Mouse (Mus musculus) liver, embryonic 14.5 days (tissue): Measurements from ENCODE around the gene Bcat1. TPM values are rescaled to one million over a fixed set of nuclear protein-coding genes. Genes with fewer than 3 reads are reported as not detected.
A peak's percentile ranks its signal among the peaks of the same experiment; 100 is the strongest.

Experiments used
- ATAC-seq: fragments of 200-750 bp; cut with Nextera tagmentation; 2 replicates; pipeline ENCODE4 v1.8.0; 2017; ENCODE audit warnings: moderate number of reproducible peaks, mild to moderate bottlenecking, moderate library complexity; ENCODE audit not compliant: insufficient read depth
- DNase-seq, 3 experiments: peaks; one replicate each; pipeline ENCODE4 v3.0.0-alpha.2; 2012 to 2013; ENCODE audit warnings: low read depth in 3 of 3, low spot score in 3 of 3
- H3K27ac ChIP-seq: fragments of 300-500 bp; sonication (generic); 2 replicates; pipeline ENCODE4 v1.5.1; 2014; ENCODE audit warnings: moderate library complexity, mild to moderate bottlenecking, control low read depth, inconsistent platforms
- H3K27me3 ChIP-seq: fragments of 300-500 bp; sonication (generic); 2 replicates; pipeline ENCODE4 v1.6.1; 2014; ENCODE audit warnings: mild to moderate bottlenecking, low read length, moderate library complexity; ENCODE audit not compliant: control insufficient read depth, insufficient read depth
- H3K36me3 ChIP-seq: fragments of 300-500 bp; sonication (generic); replicated peaks from 2 replicates; pipeline ENCODE4 v1.6.1; 2014; ENCODE audit warnings: low read depth; ENCODE audit not compliant: control insufficient read depth, insufficient read depth
- H3K4me1 ChIP-seq, 2 experiments: fragments of 200-500 bp in 1 of 2; fragments of 300-500 bp in 1 of 2; sonication (generic) in 1 of 2; replicated peaks; 2 replicates each; pipeline ENCODE4 v1.6.1; 2012 to 2014; ENCODE audit warnings: antibody characterized with exemption in 1 of 2, inconsistent platforms in 1 of 2, low read length in 1 of 2; ENCODE audit not compliant: control insufficient read depth in 2 of 2, insufficient read depth in 2 of 2
- H3K4me2 ChIP-seq: fragments of 300-500 bp; sonication (generic); 2 replicates; pipeline ENCODE4 v1.6.1; 2014; ENCODE audit warnings: low read depth, mild to moderate bottlenecking, control low read depth, moderate library complexity
- H3K4me3 ChIP-seq, 2 experiments: fragments of 200-500 bp in 1 of 2; fragments of 300-500 bp in 1 of 2; sonication (generic) in 1 of 2; 2 replicates each; pipeline ENCODE4 v1.5.1; 2012 to 2014; ENCODE audit warnings: low read depth in 2 of 2, low read length in 2 of 2, mild to moderate bottlenecking in 2 of 2, control low read depth in 1 of 2, inconsistent platforms in 1 of 2, moderate library complexity in 1 of 2; ENCODE audit not compliant: insufficient read depth in 1 of 2
- H3K9ac ChIP-seq: fragments of 300-500 bp; sonication (generic); replicated peaks from 2 replicates; pipeline ENCODE4 v1.6.1; 2014; ENCODE audit warnings: mild to moderate bottlenecking, control low read depth, moderate library complexity
- H3K9me3 ChIP-seq: fragments of 300-500 bp; sonication (generic); 2 replicates; pipeline ENCODE4 v1.6.1; 2016; ENCODE audit warnings: low read length, mixed read lengths; ENCODE audit not compliant: control insufficient read depth
- CTCF ChIP-seq: IDR thresholded peaks from 2 replicates; pipeline ENCODE4 v1.5.1; 2016; ENCODE audit warnings: antibody characterized with exemption, low read depth, control low read depth
- EP300 ChIP-seq: IDR thresholded peaks from 2 replicates; pipeline ENCODE4 v1.6.1; 2016; ENCODE audit warnings: antibody characterized with exemption, low read depth
- WGBS: fragments of 180-500 bp; shearing (Covaris S2); extraction: QIAGEN DNeasy Blood & Tissue Kit; methylation state at CpG from one replicate; pipeline ENCODE4 v1.1.7; 2014; ENCODE audit not compliant: insufficient replicate concordance; 5-methylcytosine and 5-hydroxymethylcytosine counted together
- polyA plus RNA-seq, 2 experiments: library from polyadenylated mRNA; depleted of rRNA in 1 of 2; stranded (reverse) in 1 of 2; unstranded in 1 of 2; fragments of >200 nt; fragmentation: Nextera tagmentation in 1 of 2; extraction: Ambion mirVana in 1 of 2; gene quantifications; 2 replicates each; pipeline versions ENCODE4 v1.2.1 to v1.2.3; 2012 to 2014

Gene Bcat1
- polyA plus RNA-seq, 2 experiments: 0.06 to 0.51 TPM

DNA sequence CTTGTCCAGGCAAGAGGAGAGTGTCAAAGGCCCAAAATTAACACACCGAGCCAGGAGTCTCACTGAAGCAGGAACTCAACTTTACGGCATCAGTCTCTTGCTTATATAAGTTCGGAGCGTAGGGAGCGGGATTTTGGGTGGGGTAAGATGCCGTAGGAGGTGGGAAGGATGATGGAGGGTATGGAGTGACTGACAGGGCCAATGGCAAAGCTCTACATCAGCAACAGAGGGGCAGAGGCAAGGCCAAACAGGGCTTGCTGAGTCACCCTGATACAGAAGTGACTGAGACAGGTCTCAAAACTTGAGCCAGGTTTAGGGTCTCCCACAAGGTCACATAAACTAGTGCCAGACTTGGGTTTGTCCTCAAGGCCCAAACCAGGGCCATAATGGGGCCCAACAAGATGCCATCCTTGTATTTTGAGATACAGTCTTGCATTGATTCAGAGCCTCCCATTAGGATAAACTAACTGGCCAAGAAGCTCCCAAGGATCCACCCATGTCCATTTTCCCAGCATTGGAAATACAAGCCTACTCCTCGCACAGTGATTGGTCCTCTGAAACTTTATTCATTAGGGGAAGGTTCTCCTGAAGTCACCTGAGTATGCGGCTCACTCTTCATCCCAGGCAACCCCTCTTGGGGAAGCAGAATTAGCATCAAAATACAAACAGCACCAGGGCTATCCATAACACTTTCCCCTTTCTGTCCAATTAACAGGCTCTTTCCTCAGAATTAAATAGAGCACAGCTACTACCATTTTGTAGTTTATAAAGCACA is 8.5 kb upstream of the Bcat1 start:
- H3K4me1 ChIP-seq: peaks cover 0 to 3% of the 10 kb centered on the region in 2 experiments; a peak in 2 of 4 replicates
- H3K27ac ChIP-seq: no peak overlapping the region
- ATAC-seq: no peak
- H3K9me3 ChIP-seq: no peaks in the 10 kb centered on the region
- H3K9ac ChIP-seq: no peak overlapping the region
- H3K36me3 ChIP-seq: no peaks in the 10 kb centered on the region
- no peak overlapping the region for H3K4me3 ChIP-seq
- WGBS: 79% methylated on average over 8 of the region's 8 CpGs
- no peak for DNase-seq
- TF ChIP-seq EP300: no peak
- no peak for TF ChIP-seq CTCF
- H3K4me2 ChIP-seq: no peak overlapping the region
- H3K27me3 ChIP-seq: no peaks in the 10 kb centered on the region

DNA sequence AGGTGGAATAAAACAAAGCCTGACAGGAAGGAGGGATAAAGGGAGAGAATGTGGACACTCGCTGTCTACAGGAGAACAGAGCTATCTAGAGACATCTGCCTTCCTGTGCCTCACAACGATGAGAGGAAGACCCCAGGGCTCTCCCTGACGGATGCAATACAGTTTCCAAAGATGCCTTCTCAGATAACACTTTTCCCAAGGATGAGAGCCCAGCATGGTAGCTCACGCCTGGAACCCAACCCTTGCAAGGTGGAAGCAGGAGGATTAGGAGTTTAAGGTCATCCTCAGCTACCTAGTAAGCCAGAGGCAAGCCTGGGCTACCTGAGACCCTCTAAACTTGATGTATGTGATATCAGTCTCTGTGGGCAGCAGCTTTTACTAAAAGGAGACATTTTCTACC is 5.7 kb upstream of the Bcat1 start:
- WGBS: 33% methylated on average over 4 of the region's 4 CpGs
- H3K4me2 ChIP-seq: no peak overlapping the region
- no peak for DNase-seq
- peaks cover under 1% of the 10 kb centered on the region; the same call in 1 of the 2 replicates for H3K27me3 ChIP-seq
- H3K9me3 ChIP-seq: no peaks in the 10 kb centered on the region
- TF ChIP-seq EP300: no peak
- TF ChIP-seq CTCF: no peak
- no peak overlapping the region for H3K27ac ChIP-seq
- H3K36me3 ChIP-seq: no peaks in the 10 kb centered on the region
- ATAC-seq: no peak
- H3K4me3 ChIP-seq: no peak overlapping the region
- no peak overlapping the region for H3K9ac ChIP-seq
- H3K4me1 ChIP-seq: no peaks in the 10 kb centered on the region

DNA sequence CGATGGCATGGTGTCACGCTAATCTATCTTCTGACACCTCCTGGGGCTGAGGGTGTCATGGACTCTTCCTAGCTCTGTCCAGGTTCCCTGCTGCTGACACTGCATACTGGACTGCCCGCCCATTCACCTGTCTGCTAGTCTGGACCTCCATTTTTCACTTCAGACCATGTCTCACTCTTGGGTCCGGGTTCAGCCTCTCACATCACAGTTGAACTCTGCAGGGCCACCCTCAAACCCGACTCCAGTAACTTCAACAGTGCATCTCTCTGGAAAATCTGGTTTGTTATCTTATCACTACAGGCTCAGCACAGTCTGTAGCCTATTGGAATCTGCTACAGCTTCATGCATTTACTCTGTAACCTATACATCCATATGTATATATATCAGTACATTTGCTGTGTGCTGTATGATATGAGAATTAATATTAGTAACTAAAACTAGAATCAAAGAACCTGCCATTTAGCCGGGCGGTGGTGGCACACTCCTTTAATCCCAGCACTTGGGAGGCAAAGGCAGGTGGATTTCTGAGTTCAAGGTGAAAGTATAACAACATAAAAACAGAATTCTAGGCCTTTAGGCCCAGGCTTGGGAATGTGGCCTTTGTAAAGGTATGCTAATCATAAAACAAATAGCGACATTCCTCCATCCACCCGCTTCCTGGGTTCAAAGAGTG is 3.2 kb upstream of the Bcat1 start:
- no peak for DNase-seq
- Histone ChIP-seq H3K9ac (no peak overlapping the region), H3K4me1 (no peaks in the 10 kb centered on the region), H3K4me3 (no peak overlapping the region), H3K27ac (no peak overlapping the region), H3K27me3 (peaks cover 24% of the 10 kb centered on the region), H3K4me2 (no peak overlapping the region), H3K9me3 (no peaks in the 10 kb centered on the region), H3K36me3 (no peaks in the 10 kb centered on the region)
- no peak for TF ChIP-seq EP300
- no peak for TF ChIP-seq CTCF
- 60% methylated on average over 8 of the region's 9 CpGs for WGBS
- ATAC-seq: no peak

GRCm38 (mm10) chr6:145076286-145076685 is 302 bp upstream of the Bcat1 start:
- H3K4me2 ChIP-seq: no peak overlapping the region
- DNase-seq: no peak
- no peak overlapping the region for H3K9ac ChIP-seq
- H3K27ac ChIP-seq: no peak overlapping the region
- 19% methylated on average over 9 of the region's 9 CpGs for WGBS
- no peaks in the 10 kb centered on the region for H3K4me1 ChIP-seq
- H3K27me3 ChIP-seq: peaks cover 25% of the 10 kb centered on the region
- no peaks in the 10 kb centered on the region for H3K36me3 ChIP-seq
- no peak for ATAC-seq
- H3K9me3 ChIP-seq: no peaks in the 10 kb centered on the region
- no peak overlapping the region for H3K4me3 ChIP-seq
- TF ChIP-seq CTCF (no peak), EP300 (no peak)

DNA sequence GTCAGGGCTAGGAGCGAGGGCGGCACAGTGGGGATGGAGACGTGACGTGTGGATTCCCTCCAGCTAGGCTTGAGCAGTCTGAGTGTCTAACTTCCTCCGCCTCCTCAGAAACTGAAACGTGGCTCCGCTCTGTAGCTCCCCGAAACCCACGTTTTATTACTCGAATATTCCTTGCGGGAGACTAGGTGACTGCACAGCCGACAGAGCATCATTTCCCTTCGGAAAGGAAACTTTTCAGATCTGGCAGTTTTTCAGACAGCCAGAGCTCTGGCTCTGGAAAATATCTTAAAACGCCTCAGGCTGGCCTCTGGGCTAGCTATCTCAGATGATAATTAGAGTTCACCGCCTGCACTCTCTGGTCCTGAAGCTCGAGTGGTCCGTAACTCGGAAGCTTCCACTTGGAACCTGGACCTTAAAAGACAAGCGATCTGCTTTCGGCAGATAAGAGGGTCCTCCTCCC is 866 bp downstream of the Bcat1 start:
- Histone ChIP-seq H3K9me3 (no peaks in the 10 kb centered on the region), H3K27ac (no peak overlapping the region), H3K36me3 (no peaks in the 10 kb centered on the region), H3K9ac (no peak overlapping the region), H3K27me3 (peaks cover 25% of the 10 kb centered on the region), H3K4me1 (no peaks in the 10 kb centered on the region), H3K4me2 (peak overlapping the region; percentile 25), H3K4me3 (peak overlapping the region; percentile 13 to 23; a peak in 2 of 4 replicates)
- under 1% methylated on average over 20 of the region's 20 CpGs for WGBS
- ATAC-seq (no peak), DNase-seq (no peak)
- TF ChIP-seq CTCF: no peak
- no peak for TF ChIP-seq EP300
